Mouse (Mus musculus) layer of hippocampus, adult 6 months (tissue): ENCODE results near the gene Tmem167. TPM values are rescaled to one million over a fixed set of nuclear protein-coding genes. Genes with fewer than 3 reads are reported as not detected.

ENCODE experiments used
- long read RNA-seq, 2 experiments: library from polyadenylated mRNA; unstranded; transcript quantifications; one replicate each; pipeline ENCODE4 v2.0.0; 2019 to 2020
- polyA plus RNA-seq: library from polyadenylated mRNA; unstranded; fragments of <200 nt; fragmentation: Nextera tagmentation; gene quantifications from 2 replicates; pipeline ENCODE4 v1.2.3, GENCODE M21; 2021

Gene Tmem167
- polyA plus RNA-seq, result 14.3 and 17.6 TPM in 2 replicates
- long read RNA-seq, experiment 1, full-length matches to known transcripts, result 80 of 105 reads
- long read RNA-seq, experiment 1, partial matches to known transcripts, result 12 of 105 reads
- long read RNA-seq, experiment 1, other reads (novel, unspliced or antisense), result 13 of 105 reads
- long read RNA-seq, experiment 2, full-length matches to known transcripts, result 206 of 238 reads
- long read RNA-seq, experiment 2, partial matches to known transcripts, result 10 of 238 reads
- long read RNA-seq, experiment 2, other reads (novel, unspliced or antisense), result 22 of 238 reads

DNA sequence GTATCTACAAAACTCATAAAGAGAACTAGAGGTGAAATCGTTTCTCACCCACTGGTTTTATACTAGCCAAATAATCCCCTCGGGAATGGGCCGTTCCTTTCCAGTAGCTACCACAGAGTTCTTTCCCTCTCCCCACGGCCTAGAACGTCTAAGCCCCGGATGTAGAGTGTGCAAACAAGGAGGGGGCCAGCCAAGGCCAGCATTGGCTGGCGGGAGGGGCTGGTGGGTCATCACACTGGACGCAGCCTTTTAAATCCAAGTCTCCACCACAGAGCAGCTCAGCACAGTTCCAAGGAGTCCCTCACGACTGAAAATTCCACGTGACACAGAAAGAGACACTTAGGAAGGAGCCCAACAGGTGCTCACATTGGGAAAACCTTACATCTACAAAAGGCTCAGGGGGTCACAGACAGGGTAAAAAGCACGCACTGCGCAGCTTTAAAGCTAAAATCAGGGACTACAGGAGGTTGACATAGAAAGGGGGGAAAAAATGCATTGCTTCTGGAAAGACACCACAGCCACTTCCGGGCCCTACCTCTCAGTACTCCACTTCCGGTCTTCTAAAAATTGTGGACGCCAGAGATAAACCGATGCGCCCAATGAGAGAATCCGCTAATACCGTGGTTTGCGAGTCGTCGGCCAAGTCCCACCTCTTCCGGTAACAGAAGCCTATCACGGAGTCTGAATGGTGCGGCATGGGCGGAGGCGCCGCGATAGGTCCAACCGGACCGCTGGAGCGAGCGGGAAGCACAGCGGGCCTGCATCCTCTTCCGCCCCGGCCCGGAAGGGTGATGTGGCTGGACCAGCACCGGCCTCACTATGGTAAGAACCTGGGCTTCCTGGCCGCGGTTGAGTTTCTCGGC is at the start of gene Tmem167, which contains the start of gene Xrcc4:
TSS of gene Tmem167 (plus strand) at position 162 of the 863 bp plus-strand sequence.
TSS of gene Xrcc4 (minus strand) at position 647 of the 863 bp plus-strand sequence.

Other genes starting within 250 kb of the Tmem167 start
- gene Xrcc4, start 485 bp downstream of the Tmem167 start, polyA plus RNA-seq, result 17.9 and 22.0 TPM in 2 replicates